Mouse (Mus musculus): ENCODE measurements around the gene Tnfsf9.

- TF ChIP-seq CTCF (IDR thresholded peaks at IDR 0.05; ENCODE audit: control insufficient read depth, insufficient read depth, insufficient read length) (no peak), USF1 (IDR thresholded peaks at IDR 0.05; ENCODE audit: low read depth) (no peak), MYOD1 (IDR thresholded peaks at IDR 0.05; ENCODE audit: control insufficient read depth, insufficient read length, low read depth) (no peak), MAX (IDR thresholded peaks at IDR 0.05) (no peak)
These were observed 5.3 kb upstream of the Tnfsf9 start for GRCm38 (mm10) chr17:57099629-57100325.
